Mouse (Mus musculus) MEL (cell line): ENCODE measurements around the gene Prkag2.

Experiments used
- CHD2 ChIP-seq: IDR thresholded peaks from 2 replicates; pipeline ENCODE4 v1.6.1; 2011; ENCODE audit warnings: low read length, improper control_type of control experiment
- CTCF ChIP-seq, 3 experiments: IDR thresholded peaks in 2 of 3; conservative IDR thresholded peaks in 1 of 3; 2 replicates each; pipeline ENCODE4 v1.5.1; 2011 to 2012; ENCODE audit warnings: low read length in 3 of 3, low read depth in 2 of 3, mild to moderate bottlenecking in 2 of 3, improper control_type of control experiment in 1 of 3, inconsistent platforms in 1 of 3, mixed read lengths in 1 of 3, moderate library complexity in 1 of 3; ENCODE audit not compliant: control insufficient read depth in 1 of 3, insufficient read depth in 1 of 3, poor library complexity in 1 of 3, severe bottlenecking in 1 of 3
- EP300 ChIP-seq, 2 experiments: IDR thresholded peaks; 2 replicates each; pipeline ENCODE4 v1.6.1; 2011; ENCODE audit warnings: improper control_type of control experiment in 2 of 2, low read length in 2 of 2, low read depth in 1 of 2, mild to moderate bottlenecking in 1 of 2
- ETS1 ChIP-seq: IDR thresholded peaks from 2 replicates; pipeline ENCODE4 v1.6.1; 2012; ENCODE audit warnings: low read depth, mild to moderate bottlenecking, inconsistent platforms, low read length, improper control_type of control experiment, moderate library complexity
- HCFC1 ChIP-seq: IDR thresholded peaks from 2 replicates; pipeline ENCODE4 v1.6.1; 2012; ENCODE audit warnings: low read depth, mild to moderate bottlenecking, inconsistent platforms, low read length, improper control_type of control experiment, moderate library complexity
- MEF2A ChIP-seq: IDR thresholded peaks from 2 replicates; pipeline ENCODE4 v1.6.1; 2014; ENCODE audit warnings: low read depth, mild to moderate bottlenecking, inconsistent platforms, low read length, improper control_type of control experiment; ENCODE audit not compliant: poor library complexity, insufficient replicate concordance, severe bottlenecking; ENCODE audit errors: extremely low read depth
- POLR2A ChIP-seq, 2 experiments: IDR thresholded peaks; 2 replicates each; pipeline ENCODE4 v1.6.1; 2011 to 2012; ENCODE audit warnings: low read length in 2 of 2, mild to moderate bottlenecking in 2 of 2, control low read depth in 1 of 2, improper control_type of control experiment in 1 of 2, low read depth in 1 of 2, moderate library complexity in 1 of 2; ENCODE audit not compliant: control insufficient read depth in 1 of 2, insufficient read depth in 1 of 2, poor library complexity in 1 of 2
- SIN3A ChIP-seq: IDR thresholded peaks from 2 replicates; pipeline ENCODE4 v1.6.1; 2012; ENCODE audit warnings: low read length, improper control_type of control experiment, inconsistent platforms
- TAL1 ChIP-seq: IDR thresholded peaks from 2 replicates; pipeline ENCODE4 v1.6.1; 2012; ENCODE audit warnings: mild to moderate bottlenecking, inconsistent platforms, low read length, moderate library complexity, mixed read lengths
- TCF12 ChIP-seq: IDR thresholded peaks from 2 replicates; pipeline ENCODE4 v1.6.1; 2014; ENCODE audit warnings: low read depth, mild to moderate bottlenecking, inconsistent platforms, low read length, improper control_type of control experiment, moderate library complexity
- USF1 ChIP-seq: IDR thresholded peaks from 2 replicates; pipeline ENCODE4 v1.6.1; 2014; ENCODE audit warnings: low read depth, mild to moderate bottlenecking, inconsistent platforms, low read length, improper control_type of control experiment, moderate library complexity

DNA sequence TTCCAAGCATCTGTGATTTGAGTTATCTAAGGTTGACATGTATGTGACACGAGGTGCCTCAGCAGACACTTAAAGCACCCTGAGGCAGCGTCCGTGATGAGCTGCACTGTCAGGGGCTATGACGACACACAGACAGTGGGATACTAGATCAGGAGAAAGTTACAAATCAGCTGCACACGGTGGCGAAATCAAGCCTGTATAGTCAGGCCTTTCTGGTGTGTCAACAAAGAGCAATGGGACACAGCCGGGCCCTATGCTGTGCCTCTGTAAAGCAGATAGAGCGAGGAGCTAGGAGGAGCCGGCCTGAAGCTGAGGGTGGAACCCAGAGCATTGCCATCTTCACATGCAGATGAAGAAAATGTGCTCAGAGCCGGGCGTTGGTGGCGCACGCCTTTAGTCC is 12.3 kb downstream of the Prkag2 start:
- TF ChIP-seq CTCF (IDR thresholded peaks at IDR 0.05 in 2 of 3, conservative IDR thresholded peaks at IDR 0.05 in 1 of 3; ENCODE audit: control insufficient read depth in 1 of 3, insufficient read depth in 1 of 3, low read depth in 2 of 3, low read length in 3 of 3, poor library complexity in 1 of 3, severe bottlenecking in 1 of 3) (no peak), HCFC1 (no peak), POLR2A (IDR thresholded peaks at IDR 0.05; ENCODE audit: control insufficient read depth in 1 of 2, insufficient read depth in 1 of 2, low read depth in 1 of 2, low read length in 2 of 2, poor library complexity in 1 of 2) (no peak), TCF12 (no peak), MEF2A (no peak), USF1 (no peak), ETS1 (no peak), TAL1 (no peak), CHD2 (no peak), EP300 (IDR thresholded peaks at IDR 0.05; ENCODE audit: low read depth in 1 of 2, low read length in 2 of 2) (no peak), SIN3A (no peak)
